Mouse (Mus musculus) stomach, embryonic 15.5 days (tissue): ENCODE measurements around the gene Themis2. TPM values are rescaled to one million over a fixed set of nuclear protein-coding genes. Genes with fewer than 3 reads are reported as not detected.
"Not testable (repeated sequence)": the region's sequence is repeated elsewhere in the genome, so short reads cannot be mapped to it uniquely, and the experiment has no call there.

Experiments used
- ATAC-seq: fragments of 200-750 bp; cut with Nextera tagmentation; 2 replicates; pipeline ENCODE4 v1.8.0; 2017; ENCODE audit warnings: low read depth, moderate number of reproducible peaks, moderate TSS enrichment; ENCODE audit not compliant: insufficient read depth, low FRiP score
- H3K27ac ChIP-seq: fragments of 300-500 bp; sonication (generic); 2 replicates; pipeline ENCODE4 v1.5.1; 2015; ENCODE audit warnings: mild to moderate bottlenecking, inconsistent platforms
- H3K27me3 ChIP-seq: fragments of 300-500 bp; sonication (generic); replicated peaks from 2 replicates; pipeline ENCODE4 v1.6.1; 2015; ENCODE audit warnings: inconsistent platforms
- H3K36me3 ChIP-seq: fragments of 300-500 bp; sonication (generic); 2 replicates; pipeline ENCODE4 v1.6.1; 2015; ENCODE audit warnings: inconsistent platforms
- H3K4me1 ChIP-seq: fragments of 300-500 bp; sonication (generic); 2 replicates; pipeline ENCODE4 v1.6.1; 2015; ENCODE audit warnings: inconsistent platforms
- H3K4me2 ChIP-seq: fragments of 300-500 bp; sonication (generic); 2 replicates; pipeline ENCODE4 v1.6.1; 2015; ENCODE audit warnings: mild to moderate bottlenecking, inconsistent platforms
- H3K4me3 ChIP-seq: fragments of 300-500 bp; sonication (generic); replicated peaks from 2 replicates; pipeline ENCODE4 v1.5.1; 2015; ENCODE audit warnings: inconsistent platforms
- H3K9ac ChIP-seq: fragments of 300-500 bp; sonication (generic); 2 replicates; pipeline ENCODE4 v1.6.1; 2015; ENCODE audit warnings: inconsistent platforms
- H3K9me3 ChIP-seq: fragments of 300-500 bp; sonication (generic); 2 replicates; pipeline ENCODE4 v1.6.1; 2016; ENCODE audit warnings: inconsistent platforms
- WGBS: fragments of 180-500 bp; shearing (Covaris S2); methylation state at CpG from one replicate; pipeline ENCODE4 v1.1.7; 2015; 5-methylcytosine and 5-hydroxymethylcytosine counted together
- polyA plus RNA-seq: library from polyadenylated mRNA; unstranded; fragments of >200 nt; fragmentation: Nextera tagmentation; extraction: Ambion mirVana; gene quantifications from 2 replicates; pipeline ENCODE4 v1.2.1, GENCODE M21; 2015

The Themis2 gene
- polyA plus RNA-seq, 1 experiment from 2014 or later, result 1.3 TPM

DNA sequence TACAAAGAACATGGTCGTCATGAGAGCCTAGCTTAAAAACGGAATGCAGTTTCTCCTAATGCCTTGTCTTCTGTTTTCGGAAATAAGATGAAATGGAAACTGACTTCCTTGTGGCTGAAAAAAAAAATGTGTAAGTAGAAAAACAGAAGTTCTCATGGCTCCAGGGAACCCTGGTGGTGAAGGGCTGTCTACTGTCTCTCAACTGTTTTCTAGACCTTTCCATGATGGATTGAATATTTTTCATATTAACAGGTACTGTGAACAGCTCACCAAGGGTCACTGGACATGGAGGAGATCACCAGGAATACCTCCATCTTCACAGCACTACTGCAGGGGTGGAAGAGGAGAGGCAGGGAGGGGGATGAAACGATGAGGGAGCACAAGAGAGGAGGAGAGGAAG lies 1.8 kb upstream of the Themis2 start:
- no peaks in the 10 kb centered on the region for H3K9me3 ChIP-seq
- no peak overlapping the region for H3K9ac ChIP-seq
- H3K36me3 ChIP-seq, result no peaks in the 10 kb centered on the region
- no peak overlapping the region for H3K27ac ChIP-seq
- WGBS, result 66% methylated on average over 4 of the region's 4 CpGs
- no peak overlapping the region for H3K4me2 ChIP-seq
- no peak for ATAC-seq
- no peaks in the 10 kb centered on the region; the same call in 1 of the 2 replicates for H3K27me3 ChIP-seq
- peaks cover 6% of the 10 kb centered on the region; the same call in 1 of the 2 replicates for H3K4me1 ChIP-seq
- no peak overlapping the region for H3K4me3 ChIP-seq

DNA sequence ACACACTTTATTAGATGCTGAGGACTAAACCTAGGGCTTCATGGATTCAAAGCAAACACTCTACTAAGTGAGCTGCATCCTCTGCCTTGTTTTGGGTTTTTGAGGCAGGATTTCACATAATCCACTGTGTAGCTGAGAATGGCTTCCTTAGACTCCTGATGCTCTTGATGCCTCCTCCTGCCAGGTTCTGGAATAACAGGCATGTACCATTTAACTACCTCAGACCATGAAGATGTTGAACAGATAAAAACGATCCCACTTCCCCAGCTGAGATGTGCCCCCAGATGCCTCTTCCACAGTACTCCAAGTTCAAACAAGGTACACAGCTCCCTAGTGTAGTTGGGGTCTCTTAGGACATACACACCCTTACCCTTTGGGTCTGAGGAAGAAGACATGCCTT lies 1.3 kb upstream of the Themis2 start:
- 68% methylated on average over 1 of the region's 1 CpGs for WGBS
- no peaks in the 10 kb centered on the region for H3K9me3 ChIP-seq
- H3K4me3 ChIP-seq, result no peak overlapping the region
- peaks cover 6% of the 10 kb centered on the region; the same call in 1 of the 2 replicates for H3K4me1 ChIP-seq
- H3K27me3 ChIP-seq, result no peaks in the 10 kb centered on the region; the same call in 1 of the 2 replicates
- ATAC-seq, result no peak
- H3K9ac ChIP-seq, result no peak overlapping the region
- no peak overlapping the region for H3K27ac ChIP-seq
- no peaks in the 10 kb centered on the region for H3K36me3 ChIP-seq
- H3K4me2 ChIP-seq, result no peak overlapping the region

DNA sequence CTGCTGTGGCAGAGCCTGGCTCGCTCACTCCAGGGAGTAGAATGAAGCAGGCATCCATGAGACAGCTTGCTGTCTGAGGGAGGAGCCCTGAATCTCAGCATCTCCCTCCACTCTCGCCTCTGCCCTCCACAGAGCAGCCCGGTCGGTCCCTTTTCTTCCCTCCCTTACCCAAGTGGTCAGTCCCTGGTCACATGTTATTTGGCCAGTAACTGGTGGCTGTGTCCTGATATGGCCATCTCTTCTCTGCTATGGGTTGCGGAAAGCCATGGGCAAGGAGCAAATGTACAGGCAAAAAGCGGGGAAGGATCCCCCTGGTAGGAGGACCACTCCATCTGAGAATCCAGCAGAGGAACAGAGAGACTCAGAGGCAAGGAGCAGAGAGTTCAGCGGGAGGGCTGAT lies 1.0 kb downstream of the Themis2 start:
- no peaks in the 10 kb centered on the region for H3K36me3 ChIP-seq
- no peak overlapping the region for H3K4me2 ChIP-seq
- no peaks in the 10 kb centered on the region for H3K9me3 ChIP-seq
- H3K9ac ChIP-seq, result no peak overlapping the region
- H3K27me3 ChIP-seq, result no peaks in the 10 kb centered on the region; the same call in 1 of the 2 replicates
- H3K4me1 ChIP-seq, result peaks cover 6% of the 10 kb centered on the region; the same call in 1 of the 2 replicates
- H3K4me3 ChIP-seq, result peak overlapping the region; percentile 6; the same call in 1 of the 2 replicates
- ATAC-seq, result no peak
- no peak overlapping the region for H3K27ac ChIP-seq
- 52% methylated on average over 7 of the region's 7 CpGs for WGBS

DNA sequence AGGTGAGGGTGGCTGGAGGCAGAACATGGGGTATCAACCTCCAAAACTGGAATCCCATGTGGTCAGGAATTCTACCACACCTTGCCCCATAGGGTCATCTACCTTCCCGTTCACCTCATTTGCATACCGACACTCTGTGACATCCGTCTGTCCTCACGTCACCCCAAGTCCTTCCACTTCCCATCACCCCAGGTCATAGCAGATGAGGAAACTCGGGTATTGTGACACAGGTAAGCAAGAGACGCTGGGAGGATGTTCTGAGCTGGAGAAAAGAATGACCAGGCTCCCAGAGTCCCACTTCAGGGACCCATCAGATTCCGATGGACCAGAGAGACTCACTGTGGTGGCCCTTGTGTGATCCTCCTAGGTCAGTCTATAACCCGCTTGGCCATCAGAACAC lies 1.4 kb downstream of the Themis2 start:
- H3K36me3 ChIP-seq, result no peaks in the 10 kb centered on the region
- 73% methylated on average over 8 of the region's 8 CpGs for WGBS
- H3K9me3 ChIP-seq, result no peaks in the 10 kb centered on the region
- peaks cover 6% of the 10 kb centered on the region; the same call in 1 of the 2 replicates for H3K4me1 ChIP-seq
- no peak overlapping the region for H3K9ac ChIP-seq
- no peak for ATAC-seq
- H3K27ac ChIP-seq, result no peak overlapping the region
- H3K4me3 ChIP-seq, result peak overlapping the region; percentile 6; the same call in 1 of the 2 replicates
- H3K27me3 ChIP-seq, result no peaks in the 10 kb centered on the region; the same call in 1 of the 2 replicates
- H3K4me2 ChIP-seq, result no peak overlapping the region

DNA sequence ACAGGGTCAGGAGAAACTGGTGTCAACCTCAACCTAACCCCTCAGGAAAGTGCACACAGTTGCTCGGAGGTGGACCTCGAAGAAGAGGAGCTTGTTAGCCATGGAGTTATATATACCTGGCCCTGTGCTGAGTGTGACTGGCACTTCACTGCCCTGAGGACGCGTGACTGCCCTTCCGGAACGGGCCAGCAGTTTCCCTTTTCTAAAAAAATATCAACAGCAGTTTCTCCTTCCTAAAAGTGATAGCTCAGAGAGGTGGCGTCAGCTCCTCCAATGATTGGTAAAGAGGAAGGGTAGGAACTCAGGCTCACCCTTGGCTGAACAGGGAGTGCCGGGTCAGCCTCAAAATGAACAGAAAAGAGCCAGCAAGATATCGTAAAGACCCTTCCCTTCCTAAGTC lies 2.2 kb downstream of the Themis2 start:
- H3K4me3 ChIP-seq, result no peak overlapping the region
- peaks cover 6% of the 10 kb centered on the region; the same call in 1 of the 2 replicates for H3K4me1 ChIP-seq
- H3K4me2 ChIP-seq, result no peak overlapping the region
- H3K27ac ChIP-seq, result no peak overlapping the region
- no peak overlapping the region for H3K9ac ChIP-seq
- no peak for ATAC-seq
- H3K9me3 ChIP-seq, result no peaks in the 10 kb centered on the region
- 55% methylated on average over 9 of the region's 9 CpGs for WGBS
- H3K36me3 ChIP-seq, result no peaks in the 10 kb centered on the region
- no peaks in the 10 kb centered on the region; the same call in 1 of the 2 replicates for H3K27me3 ChIP-seq

DNA sequence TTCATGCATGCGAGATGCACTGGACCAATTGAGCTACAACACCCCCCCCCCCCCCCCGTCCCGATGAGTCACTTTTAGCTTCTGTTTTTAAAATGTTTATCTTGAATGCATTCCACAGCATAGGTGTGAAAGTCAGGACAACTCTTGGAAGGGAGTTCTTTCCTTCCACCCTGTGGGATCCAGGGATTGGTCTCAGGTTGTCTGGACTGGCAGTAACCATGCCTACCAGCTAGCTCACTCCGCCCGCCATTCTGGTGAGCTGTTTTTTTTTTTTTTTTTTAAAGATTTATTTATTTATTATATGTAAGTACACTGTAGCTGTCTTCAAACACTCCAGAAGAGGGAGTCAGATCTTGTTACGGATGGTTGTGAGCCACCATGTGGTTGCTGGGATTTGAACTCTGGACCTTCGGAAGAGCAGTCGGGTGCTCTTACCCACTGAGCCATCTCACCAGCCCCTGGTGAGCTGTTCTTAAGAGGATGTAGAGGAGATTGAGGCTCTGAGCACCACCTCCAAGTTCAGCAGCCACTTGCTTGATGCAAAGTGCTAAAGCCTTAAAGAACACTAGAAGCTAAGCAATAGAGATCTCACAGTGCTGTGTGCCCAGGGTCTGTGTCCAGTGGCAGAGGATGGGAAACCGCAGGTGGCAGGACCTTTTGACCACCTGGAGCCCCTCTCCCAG lies 2.7 kb downstream of the Themis2 start:
- WGBS, result 87% methylated on average over 9 of the region's 9 CpGs

DNA sequence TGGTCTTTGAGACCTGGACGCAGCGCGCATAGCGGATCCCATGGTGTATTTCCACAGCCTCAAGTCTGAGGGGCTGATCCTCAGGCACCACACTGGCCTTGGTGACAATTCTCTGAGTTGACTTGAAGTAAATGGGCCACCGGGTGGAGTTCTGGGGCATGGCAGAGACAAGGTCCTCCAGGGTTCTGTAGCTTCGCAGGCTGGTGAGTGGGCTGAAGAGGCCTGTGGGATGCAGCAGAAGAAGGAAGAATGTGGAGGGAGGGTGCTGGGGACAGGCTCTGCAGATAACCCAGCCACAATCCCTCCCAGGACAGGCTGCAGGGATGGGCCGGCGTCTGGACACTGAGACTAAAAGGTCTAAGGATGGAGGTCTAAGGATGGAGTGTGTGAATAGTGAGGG lies 6.5 kb downstream of the Themis2 start:
- Histone ChIP-seq H3K27me3 (no peaks in the 10 kb centered on the region; the same call in 1 of the 2 replicates), H3K4me3 (no peak overlapping the region), H3K4me1 (no peaks in the 10 kb centered on the region), H3K27ac (no peak overlapping the region), H3K9ac (no peak overlapping the region), H3K36me3 (no peaks in the 10 kb centered on the region), H3K9me3 (no peaks in the 10 kb centered on the region), H3K4me2 (no peak overlapping the region)
- ATAC-seq, result no peak
- WGBS, result 86% methylated on average over 8 of the region's 8 CpGs

More for the DNA sequence above, 2.7 kb downstream of the Themis2 start:
- not testable (repeated sequence) for H3K9ac ChIP-seq, H3K27ac ChIP-seq, H3K4me2 ChIP-seq, ATAC-seq, H3K27me3 ChIP-seq, H3K9me3 ChIP-seq, H3K4me3 ChIP-seq, H3K4me1 ChIP-seq, H3K36me3 ChIP-seq

DNA sequence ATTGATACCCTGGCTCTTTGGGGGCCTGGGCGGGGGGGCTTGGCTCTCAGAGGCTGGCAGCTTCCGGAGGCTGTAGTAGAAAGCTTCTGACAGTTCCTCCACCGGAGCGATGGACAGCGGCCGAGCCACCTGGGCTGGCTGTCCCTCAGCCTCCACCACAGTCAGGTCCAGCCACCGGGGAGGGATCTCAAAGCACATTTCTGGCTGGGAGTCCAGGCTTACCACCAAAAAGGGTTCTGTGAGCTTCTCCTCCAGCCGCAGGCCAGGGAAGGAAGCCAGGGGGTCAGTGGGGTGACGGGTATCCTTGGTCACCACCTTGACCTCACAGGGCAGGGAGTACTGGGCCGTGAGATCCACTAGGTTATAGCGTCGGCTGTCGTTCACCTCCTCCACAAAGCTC lies 11.0 kb downstream of the Themis2 start:
- Histone ChIP-seq H3K4me2 (no peak overlapping the region), H3K4me1 (no peaks in the 10 kb centered on the region), H3K4me3 (no peak overlapping the region), H3K27me3 (no peaks in the 10 kb centered on the region), H3K36me3 (no peaks in the 10 kb centered on the region), H3K9ac (no peak overlapping the region), H3K27ac (no peak overlapping the region), H3K9me3 (no peaks in the 10 kb centered on the region)
- no peak for ATAC-seq
- WGBS, result 90% methylated on average over 13 of the region's 13 CpGs

DNA sequence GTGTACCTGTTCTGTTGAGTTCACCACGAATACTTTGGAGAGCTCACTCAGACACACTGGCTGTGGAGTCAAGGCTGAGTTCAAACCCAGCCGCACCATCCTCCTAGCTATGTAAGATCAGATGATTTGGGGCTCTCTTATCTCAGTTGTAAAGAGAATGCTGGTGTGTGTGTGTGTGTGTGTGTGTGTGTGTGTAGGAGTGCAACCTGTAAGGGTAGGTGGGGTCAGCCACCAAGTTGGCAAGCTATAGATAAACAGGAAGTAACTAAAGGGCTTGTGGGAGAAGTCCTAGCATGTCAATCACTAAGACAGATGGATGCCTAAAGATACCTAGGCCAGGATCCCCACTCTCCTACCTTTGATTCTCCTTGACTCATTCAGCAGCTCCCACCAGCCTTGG lies 12.5 kb downstream of the Themis2 start:
- no peak for ATAC-seq
- 79% methylated on average over 2 of the region's 2 CpGs for WGBS
- H3K9ac ChIP-seq, result no peak overlapping the region

DNA sequence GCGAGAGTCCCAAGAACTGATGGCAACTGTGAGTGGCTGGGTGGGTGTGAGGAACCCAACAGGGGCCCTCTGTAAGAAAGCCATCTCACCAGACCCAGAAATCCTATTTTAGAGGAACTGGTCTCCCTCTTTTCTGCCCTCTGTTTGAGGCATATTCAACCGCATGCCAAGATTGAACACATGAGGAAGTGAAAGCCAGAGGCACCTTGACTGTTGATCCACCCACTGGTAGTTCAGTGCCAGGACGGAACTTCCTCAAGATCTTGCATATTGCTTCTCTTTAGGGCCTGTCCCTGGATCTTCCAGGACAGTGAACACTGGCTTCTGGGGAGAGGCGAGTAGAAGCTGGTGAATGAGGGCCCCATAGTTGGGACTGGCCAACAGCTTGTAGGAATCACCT lies 15.9 kb downstream of the Themis2 start:
- H3K27ac ChIP-seq, result no peak overlapping the region
- H3K4me1 ChIP-seq, result no peaks in the 10 kb centered on the region
- no peaks in the 10 kb centered on the region for H3K27me3 ChIP-seq
- ATAC-seq, result no peak
- H3K36me3 ChIP-seq, result peaks cover 41% of the 10 kb centered on the region
- H3K4me2 ChIP-seq, result no peak overlapping the region
- H3K9me3 ChIP-seq, result no peaks in the 10 kb centered on the region
- H3K9ac ChIP-seq, result no peak overlapping the region
- no peak overlapping the region for H3K4me3 ChIP-seq
- 87% methylated on average over 4 of the region's 4 CpGs for WGBS

More for the DNA sequence above, 12.5 kb downstream of the Themis2 start:
- peaks cover 9% of the 10 kb centered on the region for H3K36me3 ChIP-seq
- H3K4me3 ChIP-seq, result no peak overlapping the region
- H3K4me2 ChIP-seq, result no peak overlapping the region
- no peaks in the 10 kb centered on the region for H3K9me3 ChIP-seq
- no peaks in the 10 kb centered on the region for H3K27me3 ChIP-seq
- no peaks in the 10 kb centered on the region for H3K4me1 ChIP-seq
- H3K27ac ChIP-seq, result no peak overlapping the region

DNA sequence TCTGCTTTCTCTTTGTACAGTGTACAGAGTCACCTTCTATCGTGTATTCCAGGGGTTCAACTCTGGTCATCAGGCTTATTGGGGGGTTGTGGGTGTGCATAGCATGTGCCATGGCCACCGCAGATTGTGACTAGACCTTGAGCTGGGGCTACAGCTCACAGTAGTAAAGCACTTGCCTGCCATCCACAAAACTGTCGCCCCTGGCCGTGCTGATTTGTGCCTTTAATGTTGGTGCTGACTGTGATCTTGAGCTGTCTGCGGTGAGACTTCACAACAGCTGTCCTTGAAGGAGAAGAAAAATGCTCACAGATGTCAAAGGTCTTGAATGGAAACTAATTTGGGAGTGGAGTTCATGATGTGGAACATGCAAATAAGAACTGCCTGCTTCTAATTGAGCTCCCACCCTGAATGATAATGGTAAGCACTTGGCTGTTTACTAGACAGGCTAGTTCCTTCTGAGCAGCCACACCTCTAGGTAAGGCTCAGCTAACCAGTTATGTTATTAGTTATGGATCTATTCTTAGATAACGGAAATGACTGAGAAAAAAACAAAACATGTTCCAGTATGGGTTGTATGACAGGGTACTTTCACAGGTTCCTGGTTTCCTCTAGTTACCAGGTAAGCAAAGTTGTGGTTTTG lies 17.5 kb downstream of the Themis2 start:
- WGBS, result 93% methylated on average over 6 of the region's 6 CpGs
- ATAC-seq, result no peak

DNA sequence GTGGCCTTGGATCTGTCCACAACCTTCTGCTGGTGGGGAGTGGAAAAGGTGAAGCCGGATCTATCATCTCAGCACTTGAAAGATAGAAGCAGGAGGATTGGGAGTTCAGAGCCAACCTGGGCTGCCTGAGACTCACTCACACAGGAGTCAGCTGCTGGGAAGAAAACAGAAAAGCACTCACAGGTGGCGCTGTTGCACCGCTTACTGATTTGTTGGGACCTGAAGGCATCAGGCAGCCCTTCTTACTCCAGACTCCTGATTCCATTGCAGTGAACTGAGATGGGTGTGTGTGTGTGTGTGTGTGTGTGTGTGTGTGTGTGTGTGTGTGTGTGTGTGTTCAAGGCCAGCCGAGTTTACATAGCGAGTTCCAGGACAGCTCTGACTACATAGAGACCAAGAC lies 19.4 kb downstream of the Themis2 start:
- no peak for ATAC-seq
- H3K4me3 ChIP-seq, result no peak overlapping the region
- 78% methylated on average over 5 of the region's 5 CpGs for WGBS
- no peaks in the 10 kb centered on the region for H3K4me1 ChIP-seq
- H3K4me2 ChIP-seq, result no peak overlapping the region
- H3K27me3 ChIP-seq, result no peaks in the 10 kb centered on the region
- no peaks in the 10 kb centered on the region for H3K9me3 ChIP-seq
- H3K36me3 ChIP-seq, result peaks cover 67% of the 10 kb centered on the region
- no peak overlapping the region for H3K27ac ChIP-seq
- no peak overlapping the region for H3K9ac ChIP-seq

More for the DNA sequence above, 17.5 kb downstream of the Themis2 start:
- Histone ChIP-seq H3K9ac (no peak overlapping the region), H3K36me3 (peaks cover 55% of the 10 kb centered on the region), H3K4me3 (no peak overlapping the region), H3K4me2 (no peak overlapping the region), H3K27ac (no peak overlapping the region), H3K4me1 (no peaks in the 10 kb centered on the region), H3K9me3 (no peaks in the 10 kb centered on the region), H3K27me3 (no peaks in the 10 kb centered on the region)
